Mouse (Mus musculus) embryonic facial prominence, embryonic 13.5 days (tissue): ENCODE data around the gene Rgl3. TPM values are rescaled to one million over a fixed set of nuclear protein-coding genes. Genes with fewer than 3 reads are reported as not detected.

Experiments
- ATAC-seq: fragments of 200-750 bp; cut with Nextera tagmentation; 2 replicates; pipeline ENCODE4 v1.8.0; 2017; ENCODE audit warnings: low read depth; ENCODE audit not compliant: insufficient number of reproducible peaks, insufficient read depth, low FRiP score, low TSS enrichment
- H3K27ac ChIP-seq: fragments of 300-500 bp; sonication (generic); 2 replicates; pipeline ENCODE4 v1.5.1; 2015; ENCODE audit warnings: moderate library complexity, mild to moderate bottlenecking, inconsistent platforms
- H3K27me3 ChIP-seq: fragments of 300-500 bp; sonication (generic); 2 replicates; pipeline ENCODE4 v1.6.1; 2015; ENCODE audit warnings: mild to moderate bottlenecking, inconsistent platforms
- H3K36me3 ChIP-seq: fragments of 300-500 bp; sonication (generic); 2 replicates; pipeline ENCODE4 v1.6.1; 2015; ENCODE audit warnings: mild to moderate bottlenecking, inconsistent platforms
- H3K4me1 ChIP-seq: fragments of 300-500 bp; sonication (generic); 2 replicates; pipeline ENCODE4 v1.6.1; 2015; ENCODE audit warnings: inconsistent platforms
- H3K4me2 ChIP-seq: fragments of 300-500 bp; sonication (generic); 2 replicates; pipeline ENCODE4 v1.6.1; 2015; ENCODE audit warnings: moderate library complexity, mild to moderate bottlenecking, inconsistent platforms
- H3K4me3 ChIP-seq: fragments of 300-500 bp; sonication (generic); 2 replicates; pipeline ENCODE4 v1.5.1; 2015; ENCODE audit warnings: mild to moderate bottlenecking, inconsistent platforms
- H3K9ac ChIP-seq: fragments of 300-500 bp; sonication (generic); 2 replicates; pipeline ENCODE4 v1.6.1; 2015; ENCODE audit warnings: mild to moderate bottlenecking, inconsistent platforms
- H3K9me3 ChIP-seq: fragments of 300-500 bp; sonication (generic); 2 replicates; pipeline ENCODE4 v1.6.1; 2016; ENCODE audit warnings: inconsistent platforms
- WGBS: fragments of 180-500 bp; shearing (Covaris S2); methylation state at CpG from one replicate; pipeline ENCODE4 v1.1.7; 2015; ENCODE audit warnings: mixed read lengths; 5-methylcytosine and 5-hydroxymethylcytosine counted together
- polyA plus RNA-seq: library from polyadenylated mRNA; unstranded; fragments of >200 nt; fragmentation: Nextera tagmentation; extraction: Ambion mirVana; gene quantifications from 2 replicates; pipeline ENCODE4 v1.2.1, GENCODE M21; 2015

Rgl3 gene
- polyA plus RNA-seq, 1 experiment from 2014 or later = 0.59 TPM

DNA sequence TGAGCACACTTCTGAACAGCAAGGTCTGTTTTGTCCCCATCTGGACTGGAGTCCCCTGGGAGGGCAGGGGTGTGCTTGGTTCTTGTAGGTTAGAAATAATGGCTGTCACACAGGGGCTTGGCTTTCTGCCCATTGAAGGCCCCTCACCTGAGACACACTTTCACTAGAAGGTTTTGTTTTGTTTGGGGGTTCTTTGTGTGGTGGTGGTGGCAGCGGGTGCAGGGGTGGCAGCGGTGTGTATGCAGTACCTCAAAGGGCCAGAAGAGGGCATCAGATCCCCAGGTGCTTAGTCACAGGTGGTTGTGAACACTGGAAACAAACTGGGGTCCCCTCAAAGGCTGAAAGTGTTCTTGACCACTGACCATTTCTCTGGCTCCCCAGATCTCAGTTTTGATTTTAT is 11.3 kb downstream of the Rgl3 start:
- H3K4me2 ChIP-seq = no peak overlapping the region
- no peak for ATAC-seq
- no peaks in the 10 kb centered on the region for H3K36me3 ChIP-seq
- H3K27ac ChIP-seq = no peak overlapping the region
- WGBS = 28% methylated on average over 2 of the region's 2 CpGs
- no peaks in the 10 kb centered on the region for H3K27me3 ChIP-seq
- H3K9ac ChIP-seq = no peak overlapping the region
- H3K4me1 ChIP-seq = no peaks in the 10 kb centered on the region
- no peak overlapping the region for H3K4me3 ChIP-seq
- no peaks in the 10 kb centered on the region for H3K9me3 ChIP-seq

GRCm38 (mm10) chr9:21977331-21977730 is 11.9 kb downstream of the Rgl3 start:
- Histone ChIP-seq H3K4me1 (no peaks in the 10 kb centered on the region), H3K36me3 (no peaks in the 10 kb centered on the region), H3K4me3 (no peak overlapping the region), H3K27me3 (no peaks in the 10 kb centered on the region), H3K4me2 (no peak overlapping the region), H3K9me3 (no peaks in the 10 kb centered on the region), H3K27ac (no peak overlapping the region), H3K9ac (no peak overlapping the region)
- no peak for ATAC-seq
- 81% methylated on average over 5 of the region's 5 CpGs for WGBS

DNA sequence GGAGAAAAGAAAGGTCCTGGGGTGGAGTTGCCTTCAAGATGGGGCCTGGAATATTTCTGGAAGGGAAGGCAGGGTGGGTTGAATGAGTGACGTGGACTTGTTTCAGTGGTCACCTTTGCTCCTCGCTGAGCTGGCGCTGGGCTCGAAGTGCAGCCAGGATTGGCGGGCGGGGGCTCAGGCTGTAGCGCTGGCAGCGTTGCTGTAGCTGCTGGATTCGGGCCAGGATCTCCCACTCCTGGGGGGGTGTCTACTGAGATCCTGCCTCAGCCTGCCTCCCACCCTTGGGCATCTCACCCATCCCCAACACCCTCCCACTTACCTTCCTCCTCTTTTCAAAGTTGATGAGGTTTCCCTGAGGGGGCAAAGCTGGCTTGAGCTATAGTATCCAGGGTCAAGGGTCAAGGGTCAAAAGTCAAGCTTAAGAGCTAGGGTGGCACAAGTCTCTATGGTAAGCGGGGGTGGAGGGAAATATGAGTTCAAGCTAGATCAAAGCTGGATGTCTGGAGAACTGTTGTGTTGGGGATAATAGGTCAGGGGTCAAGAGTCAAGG is 12.5 kb downstream of the Rgl3 start:
- H3K4me2 ChIP-seq = no peak overlapping the region
- no peak overlapping the region for H3K27ac ChIP-seq
- no peak overlapping the region for H3K4me3 ChIP-seq
- no peaks in the 10 kb centered on the region for H3K9me3 ChIP-seq
- ATAC-seq = no peak
- no peaks in the 10 kb centered on the region for H3K27me3 ChIP-seq
- H3K4me1 ChIP-seq = no peaks in the 10 kb centered on the region
- H3K9ac ChIP-seq = no peak overlapping the region
- 74% methylated on average over 10 of the region's 10 CpGs for WGBS
- no peaks in the 10 kb centered on the region for H3K36me3 ChIP-seq

DNA sequence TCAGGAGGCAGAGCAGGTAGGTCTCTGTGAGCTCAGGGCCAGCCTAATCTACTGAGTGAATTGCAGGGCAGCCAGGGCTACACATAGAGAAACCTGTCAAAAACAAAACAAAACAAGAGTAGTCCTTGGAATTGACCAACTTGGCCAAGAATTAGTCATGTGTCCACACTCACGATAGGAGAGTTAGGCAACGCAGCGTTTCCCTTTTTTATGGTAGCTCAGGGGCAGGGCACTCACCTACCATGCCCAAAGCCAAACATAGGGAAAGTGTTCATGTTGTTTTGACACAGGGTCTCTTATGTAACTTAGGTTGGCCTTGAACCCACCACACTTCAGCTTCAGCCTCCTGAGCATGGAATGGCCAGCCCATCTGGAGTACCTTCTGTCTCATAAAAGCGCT is 19.9 kb downstream of the Rgl3 start:
- no peak overlapping the region for H3K4me2 ChIP-seq
- H3K27ac ChIP-seq = no peak overlapping the region
- no peak overlapping the region for H3K4me3 ChIP-seq
- H3K9me3 ChIP-seq = no peaks in the 10 kb centered on the region
- ATAC-seq = no peak
- peaks cover 9% of the 10 kb centered on the region for H3K27me3 ChIP-seq
- no peaks in the 10 kb centered on the region for H3K36me3 ChIP-seq
- H3K4me1 ChIP-seq = no peaks in the 10 kb centered on the region
- 93% methylated on average over 4 of the region's 4 CpGs for WGBS
- no peak overlapping the region for H3K9ac ChIP-seq

- Histone ChIP-seq H3K4me1 (no peaks in the 10 kb centered on the region), H3K4me2 (no peak overlapping the region), H3K9me3 (no peaks in the 10 kb centered on the region), H3K27me3 (peaks cover 13% of the 10 kb centered on the region), H3K36me3 (no peaks in the 10 kb centered on the region), H3K27ac (no peak overlapping the region), H3K4me3 (no peak overlapping the region), H3K9ac (no peak overlapping the region)
- 74% methylated on average over 6 of the region's 6 CpGs for WGBS
- no peak for ATAC-seq
Observed at GRCm38 (mm10) chr9:21968883-21969282, 20.4 kb downstream of the Rgl3 start.

GRCm38 (mm10) chr9:21963417-21963816 is 25.8 kb downstream of the Rgl3 start, which contains the start of gene Epor:
TSS of gene Epor (minus strand) at chr9:21963506.
- Histone ChIP-seq H3K4me3 (peak within 1 kb of the TSS; percentile 49), H3K27me3 (peaks cover 64% of the 10 kb centered on the region), H3K4me2 (peak within 1 kb of the TSS; percentile 84), H3K9me3 (no peaks in the 10 kb centered on the region), H3K4me1 (peaks cover 33% of the 10 kb centered on the region), H3K27ac (no peak within 1 kb of the TSS), H3K36me3 (no peaks in the 10 kb centered on the region), H3K9ac (peak within 1 kb of the TSS; percentile 61)
- 20% methylated on average over 8 of the region's 8 CpGs for WGBS
- ATAC-seq = no peak

- peak; percentile 77 for ATAC-seq
- Histone ChIP-seq H3K27ac (no peak overlapping the region), H3K4me1 (peaks cover 33% of the 10 kb centered on the region)
Observed at GRCm38 (mm10) chr9:21962416-21963059, 26.7 kb downstream of the Rgl3 start.

GRCm38 (mm10) chr9:21962010-21962409 is 27.2 kb downstream of the Rgl3 start:
- H3K4me1 ChIP-seq = peaks cover 33% of the 10 kb centered on the region
- no peaks in the 10 kb centered on the region for H3K9me3 ChIP-seq
- peak overlapping the region; percentile 49 for H3K4me3 ChIP-seq
- peaks cover 59% of the 10 kb centered on the region for H3K27me3 ChIP-seq
- under 1% methylated on average over 15 of the region's 15 CpGs for WGBS
- no peak for ATAC-seq
- H3K4me2 ChIP-seq = peak overlapping the region; percentile 84
- H3K27ac ChIP-seq = no peak overlapping the region
- peaks cover 7% of the 10 kb centered on the region; the same call in 1 of the 2 replicates for H3K36me3 ChIP-seq
- peak overlapping the region; percentile 61 for H3K9ac ChIP-seq

More at GRCm38 (mm10) chr9:21962416-21963059, 26.7 kb downstream of the Rgl3 start:
- Histone ChIP-seq H3K4me2 (peak overlapping the region; percentile 84), H3K9ac (peak overlapping the region; percentile 61), H3K36me3 (peaks cover 4% of the 10 kb centered on the region; the same call in 1 of the 2 replicates), H3K4me3 (peak overlapping the region; percentile 49), H3K9me3 (no peaks in the 10 kb centered on the region), H3K27me3 (peaks cover 59% of the 10 kb centered on the region)
- 2% methylated on average over 34 of the region's 34 CpGs for WGBS

DNA sequence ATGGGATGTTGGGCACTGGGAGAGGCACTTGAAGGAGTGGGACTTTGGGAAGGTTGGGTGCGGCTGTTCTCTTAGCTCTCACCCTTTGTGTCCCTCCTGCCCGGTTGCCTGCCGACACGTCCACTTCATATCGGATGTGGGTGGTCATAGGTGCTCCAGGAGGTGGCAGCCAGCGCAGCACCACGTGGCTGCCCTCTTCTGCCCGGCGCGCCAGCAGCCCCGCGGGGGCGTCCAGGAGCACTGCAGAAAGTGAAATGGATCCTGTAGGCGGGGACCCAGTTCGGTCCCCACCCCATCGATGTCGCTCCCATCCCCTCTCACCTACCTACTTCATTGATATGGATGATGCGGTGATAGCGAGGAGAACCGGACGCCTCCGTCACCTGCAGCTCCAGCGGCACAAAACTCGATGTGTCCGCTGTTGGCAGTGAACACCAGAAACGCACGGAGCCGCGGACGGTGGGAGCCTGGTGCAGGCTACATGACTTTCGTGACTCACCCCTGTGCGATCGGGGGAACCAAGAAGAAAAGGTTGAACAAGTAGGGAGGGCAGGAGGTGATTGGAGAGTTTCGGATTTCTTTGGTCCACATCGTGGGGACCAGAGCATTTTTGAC is 27.8 kb downstream of the Rgl3 start:
- no peak for ATAC-seq
- Histone ChIP-seq H3K27me3 (peaks cover 59% of the 10 kb centered on the region), H3K4me3 (peak overlapping the region; percentile 49), H3K27ac (no peak overlapping the region), H3K9ac (peak overlapping the region; percentile 61), H3K9me3 (no peaks in the 10 kb centered on the region), H3K4me1 (peaks cover 36% of the 10 kb centered on the region), H3K36me3 (peaks cover 7% of the 10 kb centered on the region; the same call in 1 of the 2 replicates), H3K4me2 (peak overlapping the region; percentile 84)
- 1% methylated on average over 35 of the region's 35 CpGs for WGBS

DNA sequence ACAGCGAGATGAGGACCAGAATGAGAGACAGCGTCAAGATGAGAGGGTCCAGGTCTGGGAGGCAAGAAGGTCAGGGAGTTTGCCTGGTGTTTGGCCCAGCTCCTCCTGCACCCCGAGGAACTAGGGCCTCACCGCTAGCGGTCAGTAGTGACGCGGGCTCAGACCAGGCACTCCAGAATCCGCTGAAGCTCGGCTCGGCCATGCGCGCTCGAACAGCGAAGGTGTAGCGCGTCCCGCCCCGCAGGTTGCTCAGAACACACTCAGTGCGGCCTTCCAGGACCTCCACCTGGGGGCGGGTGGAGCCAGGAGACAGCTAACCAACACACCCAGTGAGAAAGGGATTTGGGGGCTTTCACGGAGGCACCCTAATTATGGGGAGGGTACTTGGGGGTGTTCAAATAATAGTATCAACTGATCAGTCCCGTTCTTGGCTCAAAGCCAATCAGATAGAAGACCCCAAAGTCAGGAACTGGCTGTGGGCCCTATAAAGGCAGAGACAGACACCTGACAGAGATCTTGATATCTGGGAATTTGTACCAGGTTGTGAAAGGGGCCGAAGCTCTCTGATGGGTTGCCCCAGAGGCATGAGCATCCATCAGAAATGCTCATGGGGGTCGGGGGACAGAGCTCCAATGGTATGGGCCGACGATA is 28.6 kb downstream of the Rgl3 start:
- peaks cover 7% of the 10 kb centered on the region; the same call in 1 of the 2 replicates for H3K36me3 ChIP-seq
- no peaks in the 10 kb centered on the region for H3K9me3 ChIP-seq
- 0 out of 2 replicates have a peak overlapping the region, but pooled peaks have one; percentile 1 for H3K4me3 ChIP-seq
- H3K4me2 ChIP-seq = peak overlapping the region; percentile 84
- 12% methylated on average over 26 of the region's 26 CpGs for WGBS
- H3K4me1 ChIP-seq = peaks cover 39% of the 10 kb centered on the region
- no peak for ATAC-seq
- H3K27me3 ChIP-seq = peaks cover 59% of the 10 kb centered on the region
- no peak overlapping the region for H3K27ac ChIP-seq
- H3K9ac ChIP-seq = no peak overlapping the region

DNA sequence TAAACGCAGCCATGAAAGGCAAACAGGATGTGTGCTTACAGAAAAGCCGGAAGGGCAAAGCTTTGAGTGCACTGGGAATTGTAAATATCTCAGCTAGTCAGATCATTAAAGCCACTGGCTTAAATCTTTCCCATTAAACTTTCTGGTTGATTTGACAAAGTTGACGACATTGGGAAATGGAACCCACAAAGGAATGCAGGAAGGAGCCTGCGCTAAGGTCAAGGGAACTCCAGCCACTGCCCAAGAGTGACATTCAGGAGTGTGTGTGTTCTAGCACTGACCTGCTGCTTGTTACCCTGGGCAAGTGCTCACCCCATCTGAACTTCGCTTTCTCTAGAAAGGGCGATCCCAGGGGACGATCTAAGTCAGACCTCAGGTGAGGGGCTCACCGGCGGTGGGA is 29.1 kb downstream of the Rgl3 start:
- no peaks in the 10 kb centered on the region for H3K9me3 ChIP-seq
- H3K4me2 ChIP-seq = peak overlapping the region; percentile 84; the same call in 1 of the 2 replicates
- no peak for ATAC-seq
- H3K4me1 ChIP-seq = peaks cover 39% of the 10 kb centered on the region
- H3K9ac ChIP-seq = no peak overlapping the region
- H3K27ac ChIP-seq = no peak overlapping the region
- peaks cover 59% of the 10 kb centered on the region for H3K27me3 ChIP-seq
- H3K36me3 ChIP-seq = peaks cover 7% of the 10 kb centered on the region; the same call in 1 of the 2 replicates
- no peak overlapping the region for H3K4me3 ChIP-seq
- WGBS = 49% methylated on average over 9 of the region's 9 CpGs
